20 mouse cellular contexts compared by ENCODE assay signal in genomic region chr5:147702423-147702822, GRCm38 (mm10). TPM values are rescaled to one million over a fixed set of nuclear protein-coding genes. Genes with fewer than 3 reads are reported as not detected.
A peak's percentile ranks its signal among the peaks of the same experiment; 100 is the strongest.
DNase-seq lines count a peak whose midpoint lies in the region; ATAC-seq and TF ChIP-seq lines count a peak whose summit lies in the region.
"Had no signal": no experiment of that assay in that cellular context is flagged by ENCODE, and none has a peak within 500 bp of the region (broad histone marks: within the 10 kb centered on the region; RNA-seq: fewer than 3 reads in every experiment).

No protein-coding gene starts in this region.

- CTCF ChIA-PET in Patski (lab: Charles Lee), result no interaction called here

- no peak for TF ChIP-seq CTCF in Patski (IDR thresholded peaks at IDR 0.05)

- in situ Hi-C loops in Patski (cut with MboI; ENCODE audit: low pct_unique_long_range_greater_than_20kb), result loop anchor here (25.0 kb wide), 1 partner anchor 1015 kb away; no protein-coding TSS in a partner anchor

- H3K27me3 ChIP-seq in Patski, result no peaks in the 10 kb centered on the region
- H3K27me3 ChIP-seq: embryonic facial prominence, embryonic 12.5 days; forebrain, embryonic 12.5 days; hindbrain, embryonic 13.5 days; intestine, embryonic 15.5 days had no signal

- DNase-seq in 416B (ENCODE audit: low read depth), result peak; percentile 88
- peak; percentile 86 for DNase-seq in Patski (ENCODE audit: low read depth, low spot score)
- DNase-seq in adrenal gland, adult 8-10 months, result no peak
- DNase-seq in kidney, adult 11 months, result no peak
- no peak for DNase-seq in cerebellum, adult 18-20 months
- no peak for DNase-seq in layer of hippocampus, postnatal 14 days (ENCODE audit: low spot score in 2 of 2)
- DNase-seq: adrenal gland, adult 2 months; cerebellum, adult 8-10 months; cerebellum, postnatal 14 days; gastrocnemius, postnatal 14 days; heart, postnatal 10 days; heart, postnatal 4 days; kidney, adult 2 months had no signal

- ATAC-seq in Patski, result peak; percentile 37
- peak; percentile 72 for ATAC-seq in granulocyte monocyte progenitor cell, adult 5-6 weeks (replicated peaks; ENCODE audit: poor library complexity, severe bottlenecking)
- ATAC-seq: activated CD4-positive, CD25-positive, alpha-beta regulatory T cell, adult 4 months; forebrain, embryonic 16.5 days; intestine, embryonic 15.5 days had no signal

- POLR2A ChIA-PET in Patski (lab: Charles Lee), result interaction anchor here (0.6 kb wide), 3 partner anchors 23 to 362 kb away, joined by 3 to 5 read pairs (median 4); no protein-coding TSS in a partner anchor

RNA-seq across cellular contexts. Expression of gene Flt1, which starts 23.4 kb away (rescaled TPM):
- polyA plus RNA-seq in Patski (2021), result 14.7 TPM
- 0.75 and 3.4 TPM in 2 replicates for total RNA-seq in granulocyte monocyte progenitor cell, adult 5-6 weeks (2014; fragmentation: Nextera tagmentation)
- total RNA-seq in granulocyte monocyte progenitor cell, adult 5-6 weeks (2017), result 3.7 TPM in 2 replicates
- 10 to 100 TPM; 53.9 to 96.3 (median 78.7) TPM for total RNA-seq in adrenal gland, adult 8-10 months (2022)
- total RNA-seq in layer of hippocampus, postnatal 14 days (2021), result 10 to 100 TPM; 28.4 to 30.1 TPM
- polyA plus RNA-seq: activated CD4-positive, CD25-positive, alpha-beta regulatory T cell, adult 4 months had no signal

Comparison
In these comparisons a context has a peak if more than half of its experiments do, and no peak if none do; other contexts are left out.
1. DNase-seq: peak in 416B (single experiment) and Patski (single experiment); none in adrenal gland, adult 8-10 months (single experiment), kidney, adult 11 months (single experiment), cerebellum, adult 18-20 months (0 of 2) and layer of hippocampus, postnatal 14 days (0 of 2).
2. RNA of gene Flt1, which starts 23.4 kb away (total RNA-seq): 53.9 to 96.3 TPM in adrenal gland, adult 8-10 months and 28.4 to 30.1 TPM in layer of hippocampus, postnatal 14 days; 0.75 to 3.7 TPM in granulocyte monocyte progenitor cell, adult 5-6 weeks; every median in the first group is over 4 times any median in the second.